15 mouse cellular contexts compared by ENCODE assay signal in the genomic region with DNA sequence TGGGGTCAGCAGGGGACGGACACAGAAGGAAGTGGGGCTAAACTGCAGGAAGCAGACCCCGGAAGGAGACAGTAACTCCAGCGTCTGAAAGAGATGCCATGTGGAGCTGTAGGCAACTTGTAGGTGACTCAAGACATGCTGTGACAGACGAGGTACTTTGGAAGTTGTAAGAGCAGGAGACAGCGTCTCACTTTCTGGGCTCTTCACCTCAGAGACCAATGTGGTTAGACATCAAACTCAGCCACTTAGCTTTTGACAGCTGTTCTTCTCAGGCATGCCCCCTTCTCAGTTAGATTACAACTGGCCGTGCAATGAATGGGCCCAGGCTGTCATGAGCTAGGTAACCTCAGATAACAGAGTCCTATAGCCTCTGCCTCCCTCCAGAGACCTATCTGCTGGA.
"Had no signal": no experiment of that assay in that cellular context is flagged by ENCODE, and none has a peak within 500 bp of the region (broad histone marks: within the 10 kb centered on the region; RNA-seq: fewer than 3 reads in every experiment).

No protein-coding gene starts in this region.

- H3K36me3 ChIP-seq: limb, embryonic 10.5 days; liver, embryonic 12.5 days; lung, embryonic 15.5 days; midbrain, embryonic 15.5 days had no signal

- H3K9ac ChIP-seq: liver, embryonic 12.5 days; lung, embryonic 15.5 days; midbrain, embryonic 15.5 days had no signal

- H3K27me3 ChIP-seq: liver, embryonic 12.5 days; lung, embryonic 15.5 days; megakaryocyte, embryonic 14.5 days; midbrain, embryonic 15.5 days had no signal

- H3K4me3 ChIP-seq: limb, embryonic 10.5 days; liver, embryonic 12.5 days; lung, embryonic 15.5 days; megakaryocyte, embryonic 14.5 days; midbrain, embryonic 15.5 days had no signal

- H3K4me1 ChIP-seq: liver, embryonic 12.5 days; midbrain, embryonic 15.5 days had no signal

- H3K27ac ChIP-seq: limb, embryonic 10.5 days; liver, embryonic 12.5 days; lung, embryonic 15.5 days; macrophage; midbrain, embryonic 15.5 days had no signal

- DNase-seq: kidney, adult 8-10 months; kidney, postnatal 25 days; layer of hippocampus, postnatal 36 days; lung, postnatal 14 days; right cerebral cortex, adult 18-20 months; right cerebral cortex, postnatal 25 days had no signal

- ATAC-seq: inflammation-experienced regulatory T-cells, adult 6 months; intestine, postnatal 0 days; liver, embryonic 12.5 days; midbrain, embryonic 15.5 days had no signal

- H3K9me3 ChIP-seq: limb, embryonic 10.5 days; liver, embryonic 12.5 days; lung, embryonic 15.5 days had no signal

- H3K4me2 ChIP-seq: liver, embryonic 12.5 days; lung, embryonic 15.5 days; midbrain, embryonic 11.5 days; midbrain, embryonic 15.5 days had no signal
